In genomic region chrX:134248202-134248601, GRCm38 (mm10) we compare ENCODE assay signal across 27 mouse cellular contexts. TPM values are rescaled to one million over a fixed set of nuclear protein-coding genes. Genes with fewer than 3 reads are reported as not detected.
DNase-seq lines count a peak whose midpoint lies in the region; ATAC-seq and TF ChIP-seq lines count a peak whose summit lies in the region.
"Had no signal": no experiment of that assay in that cellular context is flagged by ENCODE, and none has a peak within 500 bp of the region (broad histone marks: within the 10 kb centered on the region; RNA-seq: fewer than 3 reads in every experiment).

No protein-coding gene starts in this region.

- peak; percentile 59 for DNase-seq in adrenal gland, adult 2 months
- DNase-seq in adrenal gland, postnatal 4 days (ENCODE audit: low spot score in 2 of 2) = no peak
- peak; percentile 11 for DNase-seq in kidney, postnatal 14 days
- peak; percentile 44 for DNase-seq in MEL (ENCODE audit: low read depth, low spot score)
- peak; percentile 65 to 75 for DNase-seq in adrenal gland, postnatal 36 days
- DNase-seq in hindbrain, postnatal 0 days (ENCODE audit: low spot score) = no peak
- DNase-seq in midbrain, embryonic 14.5 days = no peak
- DNase-seq: cerebellum, adult 18-20 months; cerebellum, postnatal 14 days; gastrocnemius, postnatal 10 days; heart, adult 11 months; liver had no signal

- H3K27ac ChIP-seq in kidney, embryonic 14.5 days (ENCODE audit: low read depth, low read length) = no peak overlapping the region
- H3K27ac ChIP-seq in MEL (ENCODE audit: control insufficient read depth, low read depth, low read length) = no peak overlapping the region
- H3K27ac ChIP-seq in hindbrain, postnatal 0 days = no peak overlapping the region
- H3K27ac ChIP-seq in midbrain, embryonic 14.5 days (replicated peaks; ENCODE audit: low read depth, low read length) = no peak overlapping the region
- H3K27ac ChIP-seq: embryonic facial prominence, embryonic 12.5 days; forebrain, embryonic 12.5 days; heart, embryonic 13.5 days; hindbrain, embryonic 13.5 days; layer of hippocampus, adult 2 months; limb, embryonic 10.5 days; liver, embryonic 15.5 days; macrophage; neural tube, embryonic 13.5 days had no signal

- H3K36me3 ChIP-seq in kidney, embryonic 14.5 days (ENCODE audit: control insufficient read depth, insufficient read depth, low read length) = no peaks in the 10 kb centered on the region
- peaks cover 0 to 11% of the 10 kb centered on the region in 2 experiments; a peak in 2 of 4 replicates for H3K36me3 ChIP-seq in MEL (ENCODE audit: control insufficient read depth in 1 of 2, insufficient read depth in 2 of 2, low read length in 2 of 2)
- H3K36me3 ChIP-seq in hindbrain, postnatal 0 days (ENCODE audit: insufficient read depth, low read length) = no peaks in the 10 kb centered on the region
- no peaks in the 10 kb centered on the region for H3K36me3 ChIP-seq in midbrain, embryonic 14.5 days (ENCODE audit: control insufficient read depth, insufficient read depth, low read length)
- H3K36me3 ChIP-seq: embryonic facial prominence, embryonic 12.5 days; forebrain, embryonic 12.5 days; hindbrain, embryonic 13.5 days; limb, embryonic 10.5 days; neural tube, embryonic 13.5 days had no signal

- 79% methylated on average over 2 of the region's 2 CpGs for WGBS in kidney, embryonic 14.5 days
- WGBS in hindbrain, postnatal 0 days = 59% methylated on average over 2 of the region's 2 CpGs
- 78% methylated on average over 2 of the region's 2 CpGs for WGBS in midbrain, embryonic 14.5 days

- ATAC-seq in kidney, embryonic 14.5 days (ENCODE audit: low FRiP score, low TSS enrichment) = no peak
- ATAC-seq in hindbrain, postnatal 0 days = no peak
- ATAC-seq in midbrain, embryonic 14.5 days (ENCODE audit: low FRiP score, low TSS enrichment) = no peak
- ATAC-seq: inflammation-experienced regulatory T-cells, adult 6 months; midbrain, embryonic 16.5 days had no signal

- TF ChIP-seq EP300 in MEL (IDR thresholded peaks at IDR 0.05; ENCODE audit: low read depth in 1 of 2, low read length in 2 of 2) = no peak

- no peak overlapping the region for H3K4me2 ChIP-seq in kidney, embryonic 14.5 days (replicated peaks; ENCODE audit: low read depth, low read length)
- H3K4me2 ChIP-seq in hindbrain, postnatal 0 days (ENCODE audit: low read depth, low read length) = no peak overlapping the region
- no peak overlapping the region for H3K4me2 ChIP-seq in midbrain, embryonic 14.5 days (ENCODE audit: low read length)
- H3K4me2 ChIP-seq: embryonic facial prominence, embryonic 12.5 days; forebrain, embryonic 12.5 days; heart, embryonic 13.5 days; hindbrain, embryonic 13.5 days; liver, embryonic 15.5 days; neural tube, embryonic 13.5 days had no signal

- no peaks in the 10 kb centered on the region for H3K9me3 ChIP-seq in kidney, embryonic 14.5 days (ENCODE audit: control insufficient read depth, low read length)
- no peaks in the 10 kb centered on the region for H3K9me3 ChIP-seq in MEL (replicated peaks; ENCODE audit: insufficient read depth, low read length)
- no peaks in the 10 kb centered on the region for H3K9me3 ChIP-seq in hindbrain, postnatal 0 days (ENCODE audit: low read length)
- H3K9me3 ChIP-seq in midbrain, embryonic 14.5 days (ENCODE audit: control insufficient read depth, low read length) = no peaks in the 10 kb centered on the region
- H3K9me3 ChIP-seq: embryonic facial prominence, embryonic 12.5 days; forebrain, embryonic 12.5 days; hindbrain, embryonic 13.5 days; limb, embryonic 10.5 days; liver, embryonic 15.5 days had no signal

- no peak overlapping the region for H3K4me3 ChIP-seq in kidney, embryonic 14.5 days (ENCODE audit: low read length)
- no peak overlapping the region for H3K4me3 ChIP-seq in MEL (ENCODE audit: control insufficient read depth in 1 of 2, insufficient read depth in 1 of 2, low read depth in 2 of 2, low read length in 2 of 2)
- no peak overlapping the region for H3K4me3 ChIP-seq in hindbrain, postnatal 0 days (ENCODE audit: low read length)
- H3K4me3 ChIP-seq in midbrain, embryonic 14.5 days (replicated peaks; ENCODE audit: low read depth, low read length) = no peak overlapping the region
- H3K4me3 ChIP-seq: embryonic facial prominence, embryonic 12.5 days; erythroblast, embryonic 14.5 days; forebrain, embryonic 12.5 days; heart, embryonic 13.5 days; hindbrain, embryonic 13.5 days; layer of hippocampus, adult 2 months; limb, embryonic 10.5 days; liver, embryonic 15.5 days; myocyte; neural tube, embryonic 13.5 days had no signal

- TF ChIP-seq POLR2A in MEL (IDR thresholded peaks at IDR 0.05; ENCODE audit: control insufficient read depth in 1 of 2, insufficient read depth in 1 of 2, low read depth in 1 of 2, low read length in 2 of 2, poor library complexity in 1 of 2) = no peak

- no peaks in the 10 kb centered on the region for H3K27me3 ChIP-seq in kidney, embryonic 14.5 days (ENCODE audit: control insufficient read depth, insufficient read depth, low read length)
- H3K27me3 ChIP-seq in MEL (ENCODE audit: control insufficient read depth in 1 of 2, insufficient read depth in 2 of 2, low read length in 2 of 2) = no peaks in the 10 kb centered on the region
- no peaks in the 10 kb centered on the region for H3K27me3 ChIP-seq in hindbrain, postnatal 0 days (ENCODE audit: insufficient read depth, low read length)
- no peaks in the 10 kb centered on the region for H3K27me3 ChIP-seq in midbrain, embryonic 14.5 days (ENCODE audit: control insufficient read depth, insufficient read depth, low read length)
- H3K27me3 ChIP-seq: embryonic facial prominence, embryonic 12.5 days; forebrain, embryonic 12.5 days; heart, embryonic 13.5 days; hindbrain, embryonic 13.5 days; liver, embryonic 15.5 days; neural tube, embryonic 13.5 days had no signal

- H3K4me1 ChIP-seq in kidney, embryonic 14.5 days (ENCODE audit: control insufficient read depth, insufficient read depth, low read length) = no peaks in the 10 kb centered on the region
- no peaks in the 10 kb centered on the region for H3K4me1 ChIP-seq in MEL (ENCODE audit: control insufficient read depth in 1 of 2, insufficient read depth in 2 of 2, low read length in 2 of 2)
- H3K4me1 ChIP-seq in hindbrain, postnatal 0 days (ENCODE audit: insufficient read depth, low read length) = no peaks in the 10 kb centered on the region
- no peaks in the 10 kb centered on the region for H3K4me1 ChIP-seq in midbrain, embryonic 14.5 days (ENCODE audit: control insufficient read depth, insufficient read depth, low read length)
- H3K4me1 ChIP-seq: embryonic facial prominence, embryonic 12.5 days; forebrain, embryonic 12.5 days; hindbrain, embryonic 13.5 days; limb, embryonic 10.5 days; liver, embryonic 15.5 days; neural tube, embryonic 13.5 days had no signal

- H3K79me2 ChIP-seq in MEL (ENCODE audit: control insufficient read depth, insufficient read depth, low read length, poor library complexity) = no peaks in the 10 kb centered on the region

- TF ChIP-seq CTCF in MEL (IDR thresholded peaks at IDR 0.05 in 2 of 3, conservative IDR thresholded peaks at IDR 0.05 in 1 of 3; ENCODE audit: control insufficient read depth in 1 of 3, insufficient read depth in 1 of 3, low read depth in 2 of 3, low read length in 3 of 3, poor library complexity in 1 of 3, severe bottlenecking in 1 of 3) = no peak
- no peak for TF ChIP-seq CTCF in hindbrain, postnatal 0 days (IDR thresholded peaks at IDR 0.05; ENCODE audit: low read depth)

- no peak for TF ChIP-seq RAD21 in MEL (IDR thresholded peaks at IDR 0.05; ENCODE audit: low read depth, low read length)

- no peak overlapping the region for H3K9ac ChIP-seq in kidney, embryonic 14.5 days (ENCODE audit: low read depth, low read length)
- no peak overlapping the region for H3K9ac ChIP-seq in MEL (ENCODE audit: control insufficient read depth, low read depth, low read length, poor library complexity, severe bottlenecking)
- no peak overlapping the region for H3K9ac ChIP-seq in hindbrain, postnatal 0 days (replicated peaks; ENCODE audit: low read length)
- no peak overlapping the region for H3K9ac ChIP-seq in midbrain, embryonic 14.5 days (replicated peaks; ENCODE audit: low read length)
- H3K9ac ChIP-seq: embryonic facial prominence, embryonic 12.5 days; forebrain, embryonic 12.5 days; heart, embryonic 13.5 days; hindbrain, embryonic 13.5 days; liver, embryonic 15.5 days; neural tube, embryonic 13.5 days had no signal

RNA-seq across cellular contexts. Expression of gene Nox1, which starts 26.4 kb away (rescaled TPM):
- under 1 TPM in 1 of 2 experiments, not detected in 1; 0.86 TPM for total RNA-seq in adrenal gland, adult 2 months (2021)
- not detected in 2 replicates for polyA plus RNA-seq in adrenal gland, adult 2 months (2012; rRNA removed)
- 1 to 10 TPM in 1 of 2 experiments, under 1 TPM in 1; 0.82 to 1.6 TPM for total RNA-seq in adrenal gland, postnatal 4 days (2021)
- 0.11 and 0.32 TPM in 2 replicates for polyA plus RNA-seq in kidney, embryonic 14.5 days (2014; fragmentation: Nextera tagmentation; extraction: Ambion mirVana)
- total RNA-seq in MEL (2012; rRNA removed) = 0.27 and 0.46 TPM in 2 replicates
- polyA plus RNA-seq in MEL (2012; ENCODE audit: insufficient read depth in 1 of 2, insufficient read length in 2 of 2, low read depth in 1 of 2, low replicate concordance in 2 of 2, missing spikeins in 1 of 2) = under 1 TPM in 1 of 2 experiments, not detected in 1; 0.60 TPM
- total RNA-seq in adrenal gland, postnatal 36 days (2021) = under 1 TPM in 1 of 2 experiments, not detected in 1; 0.49 TPM
- not detected in 2 replicates for total RNA-seq in hindbrain, postnatal 0 days (2014; rRNA removed)
- 0.09 and 0.37 TPM in 2 replicates for polyA plus RNA-seq in hindbrain, postnatal 0 days (2015; fragmentation: Nextera tagmentation; extraction: Ambion mirVana)
- 0.17 TPM in 1 of 2 replicates, not detected in the other for polyA plus RNA-seq in midbrain, embryonic 14.5 days (2014; fragmentation: Nextera tagmentation; extraction: Ambion mirVana)
- total RNA-seq: layer of hippocampus, postnatal 25 days had no signal
- polyA plus RNA-seq: embryonic facial prominence, embryonic 12.5 days; erythroblast, embryonic 14.5 days; limb, embryonic 10.5 days; liver, embryonic 15.5 days; macrophage; neural tube, embryonic 13.5 days had no signal

RNA-seq across cellular contexts. Expression of gene Trmt2b, which starts 28.6 kb away (rescaled TPM):
- 10 to 100 TPM; 35.7 to 48.7 TPM for total RNA-seq in adrenal gland, adult 2 months (2021)
- 5.2 and 6.3 TPM in 2 replicates for polyA plus RNA-seq in adrenal gland, adult 2 months (2012; rRNA removed)
- 10 to 100 TPM; 28.8 to 35.6 TPM for total RNA-seq in adrenal gland, postnatal 4 days (2021)
- 11.5 and 18.7 TPM in 2 replicates for polyA plus RNA-seq in kidney, embryonic 14.5 days (2014; fragmentation: Nextera tagmentation; extraction: Ambion mirVana)
- total RNA-seq in MEL (2012; rRNA removed) = 19.2 and 19.8 TPM in 2 replicates
- 10 to 100 TPM in 1 of 2 experiments, not detected in 1; 36.4 TPM for polyA plus RNA-seq in MEL (2012; ENCODE audit: insufficient read depth in 1 of 2, insufficient read length in 2 of 2, low read depth in 1 of 2, low replicate concordance in 2 of 2, missing spikeins in 1 of 2)
- total RNA-seq in adrenal gland, postnatal 36 days (2021) = 10 to 100 TPM; 40.6 to 45.0 TPM
- 6.1 and 6.4 TPM in 2 replicates for total RNA-seq in hindbrain, postnatal 0 days (2014; rRNA removed)
- 6.3 TPM in 2 replicates for polyA plus RNA-seq in hindbrain, postnatal 0 days (2015; fragmentation: Nextera tagmentation; extraction: Ambion mirVana)
- polyA plus RNA-seq in midbrain, embryonic 14.5 days (2014; fragmentation: Nextera tagmentation; extraction: Ambion mirVana) = 3.2 and 5.9 TPM in 2 replicates

RNA-seq across cellular contexts. Expression of gene Tmem35a, which starts 46.8 kb away (rescaled TPM):
- 100 to 1,000 TPM; 189 to 314 TPM for total RNA-seq in adrenal gland, adult 2 months (2021)
- 122 and 133 TPM in 2 replicates for polyA plus RNA-seq in adrenal gland, adult 2 months (2012; rRNA removed)
- 100 to 1,000 TPM; 117 to 155 TPM for total RNA-seq in adrenal gland, postnatal 4 days (2021)
- polyA plus RNA-seq in kidney, embryonic 14.5 days (2014; fragmentation: Nextera tagmentation; extraction: Ambion mirVana) = 7.9 and 8.9 TPM in 2 replicates
- total RNA-seq in MEL (2012; rRNA removed) = not detected in 2 replicates
- not detected for polyA plus RNA-seq in MEL (2012; ENCODE audit: insufficient read depth in 1 of 2, insufficient read length in 2 of 2, low read depth in 1 of 2, low replicate concordance in 2 of 2, missing spikeins in 1 of 2)
- 100 to 1,000 TPM; 264 to 311 TPM for total RNA-seq in adrenal gland, postnatal 36 days (2021)
- total RNA-seq in hindbrain, postnatal 0 days (2014; rRNA removed) = 135 and 139 TPM in 2 replicates
- 92.4 and 93.4 TPM in 2 replicates for polyA plus RNA-seq in hindbrain, postnatal 0 days (2015; fragmentation: Nextera tagmentation; extraction: Ambion mirVana)
- 91.3 and 91.7 TPM in 2 replicates for polyA plus RNA-seq in midbrain, embryonic 14.5 days (2014; fragmentation: Nextera tagmentation; extraction: Ambion mirVana)
- polyA plus RNA-seq: erythroblast, embryonic 14.5 days; inflammation-experienced regulatory T-cells, adult 6 months; macrophage had no signal

RNA-seq across cellular contexts. Expression of gene Cenpi, which starts 59.7 kb away (rescaled TPM):
- 1 to 10 TPM; 2.2 to 3.5 TPM for total RNA-seq in adrenal gland, adult 2 months (2021)
- polyA plus RNA-seq in adrenal gland, adult 2 months (2012; rRNA removed) = 0.25 TPM in 2 replicates
- total RNA-seq in adrenal gland, postnatal 4 days (2021) = 10 to 100 TPM in 1 of 2 experiments, 1 to 10 TPM in 1; 9.2 to 10.3 TPM
- polyA plus RNA-seq in kidney, embryonic 14.5 days (2014; fragmentation: Nextera tagmentation; extraction: Ambion mirVana) = 42.2 and 43.1 TPM in 2 replicates
- 54.7 and 56.3 TPM in 2 replicates for total RNA-seq in MEL (2012; rRNA removed)
- polyA plus RNA-seq in MEL (2012; ENCODE audit: insufficient read depth in 1 of 2, insufficient read length in 2 of 2, low read depth in 1 of 2, low replicate concordance in 2 of 2, missing spikeins in 1 of 2) = 10 to 100 TPM in 1 of 2 experiments, not detected in 1; 50.8 TPM
- 1 to 10 TPM; 2.2 to 4.0 TPM for total RNA-seq in adrenal gland, postnatal 36 days (2021)
- 4.7 and 7.4 TPM in 2 replicates for total RNA-seq in hindbrain, postnatal 0 days (2014; rRNA removed)
- 6.6 and 6.7 TPM in 2 replicates for polyA plus RNA-seq in hindbrain, postnatal 0 days (2015; fragmentation: Nextera tagmentation; extraction: Ambion mirVana)
- polyA plus RNA-seq in midbrain, embryonic 14.5 days (2014; fragmentation: Nextera tagmentation; extraction: Ambion mirVana) = 5.7 and 8.6 TPM in 2 replicates

Comparison
In these comparisons a context has a peak if more than half of its experiments do, and no peak if none do; other contexts are left out.
1. DNase-seq: peak in adrenal gland, adult 2 months (single experiment), kidney, postnatal 14 days (single experiment), MEL (single experiment) and adrenal gland, postnatal 36 days (2 of 2); none in adrenal gland, postnatal 4 days (0 of 2), hindbrain, postnatal 0 days (single experiment) and midbrain, embryonic 14.5 days (single experiment).
2. RNA of gene Tmem35a, which starts 46.8 kb away (total RNA-seq): 189 to 314 TPM in adrenal gland, adult 2 months, 264 to 311 TPM in adrenal gland, postnatal 36 days, 117 to 155 TPM in adrenal gland, postnatal 4 days and 135 to 139 TPM in hindbrain, postnatal 0 days; not detected in MEL; every median in the first group is over 100 times any median in the second.